Mouse (Mus musculus) gastrocnemius, adult 2 months (tissue): Measurements from ENCODE around the gene Ephb2. TPM values are rescaled to one million over a fixed set of nuclear protein-coding genes. Genes with fewer than 3 reads are reported as not detected.

Experiments
- DNase-seq: peaks from one replicate; pipeline ENCODE4 v3.0.0; 2022
- H3K27ac ChIP-seq: fragments of 200-600 bp; 2 replicates; pipeline ENCODE4 v1.8.1; 2022; ENCODE audit warnings: mild to moderate bottlenecking
- H3K4me3 ChIP-seq: fragments of 200-600 bp; 2 replicates; pipeline ENCODE4 v1.8.1; 2022; ENCODE audit warnings: mild to moderate bottlenecking, moderate library complexity
- CTCF ChIP-seq: fragments of 200-600 bp; IDR thresholded peaks from 2 replicates; pipeline ENCODE4 v1.8.1; 2022; ENCODE audit warnings: antibody characterized with exemption, mild to moderate bottlenecking, moderate library complexity
- intact Hi-C: fragments of 180-260 bp; cut with DNase I; formaldehyde crosslinking; loops from one replicate; pipeline ENCODE4 v1.15.1; 2025
- total RNA-seq, 2 experiments: library from RNA; stranded (reverse); gene quantifications; 2 replicates each; pipeline ENCODE4 v1.2.3; 2021

Ephb2 gene
- total RNA-seq, 2 experiments from 2014 or later, result 0.26 to 1.9 TPM

DNA sequence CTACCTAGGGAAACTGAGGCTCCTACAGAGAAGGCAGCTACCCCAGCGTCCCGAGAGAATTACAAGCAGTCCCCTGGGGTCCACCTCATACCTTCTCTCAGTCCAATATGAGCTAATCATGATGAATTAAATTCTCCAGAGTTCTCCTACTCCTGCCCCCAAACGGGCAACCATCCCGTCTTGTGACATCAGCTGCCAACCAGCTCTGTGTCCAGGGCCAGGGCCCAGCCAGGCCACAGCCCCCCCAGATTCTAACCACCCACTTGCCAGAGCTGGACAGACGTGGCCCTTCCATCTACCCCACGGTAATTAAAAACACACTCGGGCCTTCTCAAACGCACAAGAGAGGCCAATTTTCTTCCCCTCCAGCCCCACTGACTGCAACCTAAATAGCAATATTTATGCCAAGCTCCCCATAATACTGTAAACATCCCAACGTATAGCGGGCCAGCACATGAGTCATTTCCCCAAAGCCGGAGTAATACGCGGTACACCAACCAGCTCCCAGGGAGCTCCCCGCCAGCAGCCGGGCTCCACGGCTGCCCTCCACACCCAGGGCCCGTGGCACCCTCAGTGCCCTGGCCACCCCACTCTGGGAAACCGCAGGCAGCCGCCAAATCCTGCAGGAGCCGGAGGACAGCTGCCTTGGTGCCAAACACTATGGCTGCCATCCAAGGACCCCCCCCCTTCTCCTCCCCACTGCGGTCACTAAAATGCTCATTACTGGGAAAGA is 2.0 kb downstream of the Ephb2 start:
- no peak for TF ChIP-seq CTCF
- intact Hi-C loops, result no loop called here
- Histone ChIP-seq H3K4me3 (no peak overlapping the region; the same call in 1 of the 2 replicates), H3K27ac (no peak overlapping the region)
- DNase-seq, result no peak

- intact Hi-C loops, result no loop called here
- TF ChIP-seq CTCF, result no peak
- DNase-seq, result no peak
- H3K27ac ChIP-seq, result no peak overlapping the region
- H3K4me3 ChIP-seq, result no peak overlapping the region
These were observed 3.1 kb downstream of the Ephb2 start for GRCm38 (mm10) chr4:136832559-136833232.

- no peak for DNase-seq
- TF ChIP-seq CTCF, result no peak
- H3K4me3 ChIP-seq, result no peak overlapping the region
- H3K27ac ChIP-seq, result no peak overlapping the region
- intact Hi-C loops, result no loop called here
These were observed 5.4 kb downstream of the Ephb2 start for GRCm38 (mm10) chr4:136830272-136830823.

- Histone ChIP-seq H3K4me3 (no peak overlapping the region), H3K27ac (no peak overlapping the region)
- intact Hi-C loops, result no loop called here
- DNase-seq, result no peak
- no peak for TF ChIP-seq CTCF
These were observed 6.0 kb downstream of the Ephb2 start for GRCm38 (mm10) chr4:136829837-136830236.

DNA sequence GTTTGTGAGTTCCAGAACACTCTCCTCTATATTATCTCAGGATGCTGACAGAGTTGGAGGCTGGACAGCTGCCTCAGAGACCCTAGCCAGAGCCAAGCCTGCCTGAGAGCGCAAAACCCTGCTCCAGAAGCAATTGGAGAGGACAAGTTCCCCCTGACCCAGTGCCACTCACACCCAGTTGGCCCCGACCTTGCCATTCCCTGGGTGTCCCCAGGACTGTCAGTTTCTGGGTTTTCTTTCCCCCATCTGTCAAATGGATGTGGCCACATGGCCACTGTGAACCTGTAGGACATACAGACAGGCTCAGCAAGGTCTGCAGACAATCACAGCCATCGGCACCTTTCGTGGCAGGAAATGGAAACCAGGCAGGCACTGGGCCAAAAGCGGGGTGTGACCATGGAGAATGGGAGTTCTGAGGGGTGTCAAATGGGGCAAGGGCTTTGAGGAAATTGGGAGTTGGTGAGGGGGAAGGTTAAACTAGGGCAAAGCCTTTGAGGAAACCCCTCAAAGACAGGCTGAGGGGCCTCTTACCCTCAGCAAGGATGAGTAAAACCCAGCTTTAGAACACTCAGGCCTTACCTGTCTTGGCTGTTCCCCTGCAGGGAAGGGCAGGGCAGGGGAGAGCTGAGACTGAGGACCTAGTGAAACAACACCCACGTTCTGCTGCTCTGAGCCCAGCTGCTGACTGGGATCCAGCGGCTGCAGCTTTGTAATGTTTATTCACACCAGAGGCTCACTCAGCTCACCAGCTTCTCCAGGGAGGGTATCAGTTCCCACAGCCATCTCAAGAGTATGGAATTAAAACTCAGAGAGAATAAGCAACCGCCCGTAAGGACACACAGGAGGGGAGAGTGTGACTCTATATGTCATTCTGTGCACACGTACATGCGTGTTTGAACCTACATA is 6.9 kb downstream of the Ephb2 start:
- intact Hi-C loops, result no loop called here
- Histone ChIP-seq H3K27ac (no peak overlapping the region), H3K4me3 (no peak overlapping the region)
- no peak for DNase-seq
- no peak for TF ChIP-seq CTCF

GRCm38 (mm10) chr4:136824935-136825552 is 10.7 kb downstream of the Ephb2 start:
- Histone ChIP-seq H3K4me3 (no peak overlapping the region), H3K27ac (no peak overlapping the region)
- TF ChIP-seq CTCF, result no peak
- intact Hi-C loops, result no loop called here
- no peak for DNase-seq

DNA sequence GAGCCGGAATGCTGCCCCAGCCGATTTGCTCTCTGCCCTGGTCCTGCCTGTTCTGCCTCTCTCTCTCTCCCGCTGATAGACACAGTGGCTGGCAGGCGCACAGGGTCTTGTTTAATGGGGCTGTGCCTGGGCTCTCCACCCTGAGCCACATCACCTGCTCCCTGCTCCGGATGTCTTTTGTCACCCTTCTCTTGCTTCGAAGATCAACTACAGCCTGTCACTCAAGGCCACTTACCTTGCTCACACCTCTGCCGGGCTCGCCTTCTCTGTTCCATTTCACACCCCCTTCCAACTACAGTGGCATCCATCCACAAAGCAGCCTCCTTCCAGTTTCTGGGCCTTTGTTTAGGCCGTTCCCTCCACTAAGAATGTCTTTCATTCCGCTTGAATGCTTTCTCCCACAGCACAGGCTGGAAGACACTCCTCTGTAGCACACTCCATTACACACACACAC is 15.7 kb downstream of the Ephb2 start:
- TF ChIP-seq CTCF, result no peak

DNA sequence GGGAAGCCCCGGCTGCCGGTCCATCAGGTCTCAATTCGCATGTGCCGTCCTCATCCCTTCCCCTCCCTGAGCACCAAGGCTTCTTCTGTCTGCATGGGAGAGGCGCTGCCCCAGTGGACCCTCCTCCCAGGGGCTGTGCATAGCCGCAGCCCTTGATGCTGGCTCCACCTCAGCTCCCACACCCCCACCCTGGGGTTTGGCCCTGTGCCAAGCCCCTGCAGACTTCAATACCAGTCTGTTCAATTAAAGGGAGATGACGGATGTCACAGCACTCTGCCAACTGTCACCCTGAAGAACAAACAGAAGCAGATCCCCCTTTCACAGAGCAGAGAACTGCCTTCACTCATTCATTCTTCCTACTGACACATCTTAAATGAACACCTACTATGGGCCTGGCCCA is 19.1 kb downstream of the Ephb2 start:
- H3K4me3 ChIP-seq, result no peak overlapping the region
- no peak for TF ChIP-seq CTCF
- no peak for DNase-seq
- intact Hi-C loops, result no loop called here
- no peak overlapping the region for H3K27ac ChIP-seq

More for the DNA sequence above, 15.7 kb downstream of the Ephb2 start:
- H3K27ac ChIP-seq, result no peak overlapping the region
- no peak for DNase-seq
- intact Hi-C loops, result no loop called here
- H3K4me3 ChIP-seq, result no peak overlapping the region

DNA sequence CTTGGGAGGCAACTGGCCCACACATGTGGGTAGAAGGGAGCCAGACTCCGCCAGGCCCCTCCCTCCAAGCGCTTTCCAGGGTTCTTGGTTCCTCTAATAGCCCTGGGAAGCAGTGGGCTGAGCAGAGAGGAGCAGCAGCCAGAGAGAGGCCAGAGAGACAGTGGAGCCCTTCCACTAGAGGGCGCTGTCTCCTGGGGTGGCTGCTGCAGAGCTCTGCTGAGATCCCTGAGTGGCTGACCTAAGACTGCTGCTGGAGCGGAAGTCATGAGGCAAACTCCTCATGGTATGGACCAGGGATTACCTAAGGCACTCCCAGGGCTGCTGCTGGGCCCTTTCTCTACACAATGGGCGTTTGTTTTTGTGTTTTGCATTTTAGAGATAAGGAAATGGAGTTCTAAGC is 20.4 kb downstream of the Ephb2 start:
- DNase-seq, result peak; percentile 59
- intact Hi-C loops, result no loop called here
- peak; percentile 68 for TF ChIP-seq CTCF
- no peak overlapping the region for H3K27ac ChIP-seq
- no peak overlapping the region for H3K4me3 ChIP-seq

DNA sequence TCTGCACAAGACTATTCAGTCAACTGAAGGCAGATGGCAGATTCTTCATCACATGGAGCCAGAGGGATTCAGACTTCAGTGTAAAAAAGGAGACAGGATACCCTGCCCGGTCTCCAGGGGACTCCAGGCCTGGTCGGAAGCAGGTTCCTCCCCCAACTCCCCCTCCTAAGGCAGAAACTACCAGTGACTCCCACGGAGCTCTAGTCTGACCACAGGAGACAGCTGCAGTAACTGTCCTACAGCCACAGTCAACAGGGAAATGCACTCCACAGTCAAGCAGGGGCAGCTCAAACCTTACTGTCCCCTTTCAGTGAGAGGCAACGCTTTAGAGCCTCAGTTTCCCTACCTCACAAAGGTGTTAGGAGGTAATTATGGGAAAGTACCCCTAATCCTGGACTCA is 23.2 kb downstream of the Ephb2 start:
- intact Hi-C loops, result no loop called here
- DNase-seq, result no peak
- H3K27ac ChIP-seq, result no peak overlapping the region
- no peak overlapping the region for H3K4me3 ChIP-seq
- TF ChIP-seq CTCF, result no peak

GRCm38 (mm10) chr4:136811596-136811995 is 24.2 kb downstream of the Ephb2 start:
- Histone ChIP-seq H3K27ac (no peak overlapping the region), H3K4me3 (no peak overlapping the region)
- intact Hi-C loops, result no loop called here
- no peak for TF ChIP-seq CTCF
- DNase-seq, result no peak

GRCm38 (mm10) chr4:136808478-136808877 is 27.3 kb downstream of the Ephb2 start:
- DNase-seq, result no peak
- intact Hi-C loops, result no loop called here
- Histone ChIP-seq H3K27ac (no peak overlapping the region), H3K4me3 (no peak overlapping the region)
- TF ChIP-seq CTCF, result no peak
